Mouse (Mus musculus) mature B cell (primary cell): ENCODE data around the gene Gps1.
"Not testable (repeated sequence)": the region's sequence is repeated elsewhere in the genome, so short reads cannot be mapped to it uniquely, and the experiment has no call there.

ENCODE experiments used
- in situ Hi-C: fragments of 300-500 bp; cut with MboI; formaldehyde crosslinking; loops from 2 replicates; pipeline ENCODE4 v1.14.3; 2019

Gps1 gene

DNA sequence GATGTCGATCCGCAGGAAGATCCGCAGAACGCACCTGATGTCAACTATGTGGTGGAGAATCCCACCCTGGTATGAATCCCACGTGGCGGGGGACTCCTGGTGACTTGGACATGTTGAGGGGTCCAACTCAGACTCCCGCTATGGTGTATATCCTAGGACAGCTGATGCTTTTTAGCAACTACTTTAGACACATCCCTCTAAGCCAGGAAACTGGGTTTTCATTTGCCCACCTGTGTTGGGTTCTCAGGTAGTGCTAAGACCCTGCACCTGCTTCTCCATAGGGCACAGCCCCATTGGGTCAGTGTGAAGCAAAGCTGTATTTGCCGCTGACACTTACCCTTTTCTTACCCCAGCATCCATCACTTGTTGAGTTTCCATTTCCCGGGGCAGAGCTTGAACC, 1.1 kb downstream of the Gps1 start:
- in situ Hi-C loops: no loop called here

DNA sequence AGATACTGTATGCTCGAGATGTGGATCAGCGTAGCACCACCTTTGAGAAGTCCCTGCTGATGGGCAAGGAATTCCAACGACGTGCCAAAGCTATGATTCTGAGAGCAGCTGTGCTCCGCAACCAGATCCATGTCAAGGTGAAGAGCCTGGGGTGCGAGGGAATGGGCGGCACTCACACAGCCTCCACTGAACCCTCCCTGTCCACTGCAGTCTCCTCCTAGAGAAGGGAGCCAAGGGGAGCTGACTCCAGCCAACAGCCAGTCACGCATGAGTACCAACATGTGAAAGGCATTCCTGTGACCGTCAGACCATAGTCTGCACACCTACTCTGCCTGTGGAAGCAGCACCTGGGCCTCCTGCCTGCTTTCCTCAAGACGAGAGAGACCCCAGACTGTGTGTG, 4.4 kb downstream of the Gps1 start:
- in situ Hi-C loops: not testable (repeated sequence)

DNA sequence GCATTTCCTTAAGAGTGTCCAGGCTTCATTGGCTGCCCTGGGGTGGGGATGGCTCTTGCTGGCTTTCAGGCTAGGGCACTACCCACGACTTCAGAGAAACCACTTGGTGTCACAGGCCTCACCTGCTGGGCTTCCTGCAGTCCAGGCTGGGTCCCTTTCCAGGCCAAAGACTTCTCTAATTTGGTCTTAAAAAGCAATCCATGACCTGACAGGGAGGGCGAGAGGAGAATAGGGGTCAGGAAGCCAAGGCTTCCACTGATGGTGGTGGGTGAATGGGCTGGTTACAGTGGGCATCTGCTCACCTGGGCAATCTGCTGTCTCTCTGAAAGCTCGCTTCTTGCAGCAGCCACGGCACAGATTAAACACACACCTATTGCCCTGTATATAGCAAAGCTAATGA, 5.3 kb downstream of the Gps1 start:
- in situ Hi-C loops: no loop called here

DNA sequence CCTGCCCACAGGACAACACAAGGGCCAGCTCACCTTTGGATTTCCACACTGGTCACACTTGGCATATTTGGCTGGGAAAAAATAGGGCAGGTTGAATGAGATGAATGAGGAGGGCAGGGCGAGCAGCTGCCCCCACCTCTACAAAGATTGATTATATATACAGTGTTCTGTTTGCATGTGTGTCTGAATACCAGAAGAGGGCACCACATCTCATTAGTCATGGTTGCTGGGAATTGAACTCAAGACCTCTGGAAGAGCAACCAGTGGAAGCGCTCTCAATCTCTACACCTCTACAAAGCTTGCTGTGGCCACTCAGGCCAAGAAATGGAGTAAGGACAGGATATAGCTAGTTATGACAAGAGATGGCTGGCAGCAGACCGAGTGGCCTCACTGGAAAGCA, 5.7 kb downstream of the Gps1 start:
- in situ Hi-C loops: no loop called here

DNA sequence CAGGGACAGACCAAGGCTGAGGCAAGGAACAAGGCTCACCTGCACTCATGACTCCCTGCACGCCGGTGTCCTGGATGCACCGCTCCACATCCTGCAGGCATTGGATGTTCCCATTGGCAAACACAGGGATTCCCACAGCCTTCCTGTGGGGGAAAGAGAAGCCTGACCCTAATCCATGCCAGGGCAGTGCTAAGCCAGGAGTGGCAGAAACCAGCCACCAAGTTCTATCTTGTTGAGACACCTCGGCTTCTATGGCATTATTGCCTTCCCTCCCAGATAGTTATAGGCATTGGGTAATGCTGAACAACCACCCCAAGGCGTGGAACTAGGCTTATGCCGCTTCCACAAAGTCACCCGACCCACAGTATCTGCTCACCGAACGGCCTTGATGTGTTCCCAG, 8.6 kb downstream of the Gps1 start:
- in situ Hi-C loops: no loop called here

DNA sequence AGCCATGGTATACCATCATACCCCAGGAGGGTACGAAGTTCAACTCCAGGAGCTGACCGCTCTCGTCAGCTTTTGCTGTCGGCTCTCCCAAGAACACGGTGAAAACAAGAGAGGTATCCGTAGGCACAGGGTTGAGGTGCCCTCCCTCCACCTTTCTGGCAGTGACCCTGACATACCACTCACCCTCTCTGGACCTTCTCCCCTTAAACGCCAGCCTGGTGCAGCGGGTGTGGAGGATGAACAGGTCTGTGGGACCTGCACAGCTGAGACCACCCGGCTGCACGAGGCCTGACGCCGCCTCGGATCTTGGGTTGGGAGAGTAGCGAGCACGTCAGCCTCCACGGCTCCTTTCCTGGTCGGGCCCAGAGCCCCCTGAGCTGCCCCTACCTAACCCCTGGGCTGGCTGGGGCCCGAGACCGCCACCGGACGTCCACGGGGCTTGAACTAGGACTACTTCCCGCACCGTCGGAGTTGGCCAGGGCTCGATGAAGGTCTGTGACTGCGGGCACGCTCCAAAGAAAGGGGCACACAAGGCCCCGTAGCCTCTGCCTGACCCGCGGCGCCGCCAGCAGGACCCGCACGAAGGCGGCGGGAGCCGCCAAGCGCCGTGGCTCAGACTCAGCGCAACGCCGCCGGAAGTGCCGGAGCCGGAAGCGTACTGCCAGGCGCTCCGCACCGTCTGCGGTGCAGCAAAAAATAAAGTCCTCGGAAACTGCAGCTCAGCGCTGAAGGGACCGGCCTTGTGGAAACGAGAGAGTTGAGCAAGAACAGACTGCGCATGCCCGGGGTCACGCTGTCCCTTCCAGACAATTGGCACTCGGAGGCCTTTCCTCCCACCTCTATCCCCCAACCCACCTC, 11.9 kb downstream of the Gps1 start, which contains the start of gene Dus1l:
TSS of gene Dus1l (minus strand) at position 648 of the 858 bp plus-strand sequence.
- in situ Hi-C loops: no loop called here

DNA sequence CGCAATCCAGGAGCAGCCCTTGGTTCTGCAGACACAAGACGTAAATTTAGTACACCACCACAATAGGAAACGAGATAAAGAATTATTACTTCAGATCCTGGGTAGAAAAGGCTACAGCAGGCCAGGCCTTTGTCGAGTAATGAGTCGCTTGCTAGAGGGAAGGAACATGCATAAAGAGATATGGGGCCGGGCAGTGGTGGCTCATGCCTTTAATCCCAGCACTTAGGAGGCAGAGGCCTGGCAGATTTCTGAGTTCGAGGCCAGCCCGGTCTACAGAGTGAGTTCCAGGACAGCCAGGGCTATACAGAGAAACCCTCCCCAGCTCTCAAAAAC, 12.5 kb downstream of the Gps1 start:
- in situ Hi-C loops: no loop called here

DNA sequence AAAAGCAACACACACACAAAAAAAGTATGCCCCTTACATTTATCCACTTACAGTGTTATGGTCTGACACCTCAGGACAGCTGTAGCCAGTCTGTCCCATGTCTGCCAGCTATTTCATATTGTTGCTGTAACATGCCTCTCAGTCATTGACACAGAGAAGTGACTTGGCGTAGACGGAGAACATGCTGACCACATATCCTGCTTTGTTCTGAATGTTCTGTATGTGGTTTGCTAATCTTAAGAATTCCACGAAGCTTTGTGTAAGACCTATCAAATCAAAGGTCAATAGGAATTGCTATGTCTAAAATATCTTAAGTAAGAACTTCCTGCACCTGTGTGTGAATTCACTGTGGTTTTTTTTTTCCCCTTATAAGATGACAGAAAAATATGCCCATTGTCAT, 14.2 kb downstream of the Gps1 start:
- in situ Hi-C loops: no loop called here

DNA sequence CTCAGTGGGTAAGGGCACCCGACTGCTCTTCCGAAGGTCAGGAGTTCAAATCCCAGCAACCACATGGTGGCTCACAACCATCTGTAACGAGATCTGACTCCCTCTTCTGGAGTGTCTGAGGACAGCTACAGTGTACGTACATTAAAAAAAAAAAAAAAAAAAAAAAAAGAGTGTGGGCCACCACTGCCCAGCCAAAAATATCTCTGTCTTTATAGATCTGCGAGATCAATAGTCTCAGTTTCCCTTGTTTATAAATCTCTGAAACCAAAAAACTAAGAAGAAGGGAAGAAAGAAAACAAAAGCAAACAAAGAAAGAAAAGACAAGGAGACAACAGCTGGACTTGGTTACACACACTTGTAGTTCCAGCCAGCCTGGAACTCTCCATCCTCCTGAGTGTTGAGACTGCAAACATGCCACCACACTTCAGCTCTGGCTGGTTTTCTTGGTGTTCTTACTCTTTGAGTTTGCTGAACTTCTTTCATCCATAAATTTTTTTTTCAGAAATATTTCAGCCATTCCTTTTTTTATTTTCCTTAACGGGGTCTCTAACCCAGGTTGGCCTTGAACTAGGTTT, 15.3 kb downstream of the Gps1 start:
- in situ Hi-C loops: no loop called here

DNA sequence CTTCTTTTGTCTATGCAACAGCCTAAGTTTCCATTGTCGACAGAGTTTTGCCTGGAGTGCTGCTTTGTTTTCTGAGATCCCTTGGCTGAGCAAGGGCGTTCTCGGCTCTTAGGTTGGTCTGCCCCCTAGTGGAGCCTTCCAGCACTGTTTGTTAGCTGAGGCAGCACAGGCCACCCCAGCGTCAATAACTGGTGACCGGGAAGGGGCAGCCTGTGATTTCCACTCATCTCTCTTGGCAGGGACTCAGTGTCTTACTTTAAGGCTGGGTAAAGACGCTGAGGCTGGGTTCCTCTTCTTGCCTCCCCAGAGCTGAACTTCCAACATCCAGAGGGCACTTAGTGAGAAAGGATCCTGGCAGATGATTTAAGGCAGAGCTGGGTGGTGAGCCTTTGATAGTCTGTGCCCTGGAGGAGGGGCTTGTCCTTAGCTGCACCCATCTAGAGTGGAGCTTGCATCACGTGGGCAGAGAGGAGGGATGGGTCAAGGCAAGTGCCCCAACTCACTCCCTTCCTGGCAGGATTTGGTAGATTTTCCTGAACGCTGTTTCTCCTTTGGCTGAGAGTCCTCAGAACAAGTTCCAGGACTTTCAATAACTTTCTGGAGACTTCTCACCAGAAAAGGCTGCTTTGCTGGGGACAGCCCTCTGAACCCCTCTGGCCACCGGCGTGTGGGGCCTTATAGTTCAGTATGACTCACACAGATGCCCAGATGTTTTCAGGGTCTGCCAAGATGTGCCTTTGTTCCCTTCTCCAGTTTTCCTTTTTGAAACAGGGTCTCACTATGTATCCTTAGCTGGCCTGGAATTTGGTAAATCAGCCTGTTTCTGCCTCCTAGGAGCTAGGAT, 16.2 kb downstream of the Gps1 start:
- in situ Hi-C loops: no loop called here

DNA sequence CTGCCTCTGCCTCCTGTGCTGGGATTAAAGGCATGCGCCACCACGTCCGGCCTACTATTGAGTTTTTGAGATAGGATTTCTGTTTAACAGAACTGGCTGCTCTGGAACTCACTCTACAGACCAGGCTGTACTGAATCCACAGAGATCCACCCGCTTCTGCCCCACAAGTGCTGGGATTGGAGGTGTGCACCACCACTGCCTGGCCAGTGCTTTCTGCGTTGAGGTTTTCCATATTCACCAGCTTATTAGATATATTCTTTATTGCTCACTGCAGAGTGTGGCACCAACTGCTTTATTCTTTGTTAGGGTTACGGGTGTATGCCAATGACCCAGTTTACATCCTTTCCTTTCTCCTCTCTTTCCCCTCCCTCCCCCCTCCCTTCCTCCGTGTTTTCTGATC, 20.2 kb downstream of the Gps1 start:
- in situ Hi-C loops: no loop called here

DNA sequence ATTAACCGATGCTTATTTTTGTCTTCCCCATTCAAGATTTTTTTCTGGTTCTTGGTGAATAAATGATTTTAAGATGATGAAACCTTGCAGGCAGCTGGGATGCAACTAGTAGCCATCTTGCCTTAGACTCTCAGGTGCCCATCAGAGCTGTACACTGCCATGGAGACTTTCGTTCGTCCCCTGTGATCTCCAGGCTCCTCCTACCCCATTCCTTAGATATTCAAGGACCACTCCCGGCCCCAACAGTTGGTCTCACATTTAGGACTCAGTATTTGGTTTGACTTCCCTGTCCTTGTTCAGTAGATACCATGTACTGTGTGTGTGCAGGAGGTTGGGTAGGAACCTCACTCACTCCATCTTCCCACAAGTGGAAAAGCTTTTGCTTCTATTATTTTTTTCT, 20.7 kb downstream of the Gps1 start:
- in situ Hi-C loops: no loop called here

DNA sequence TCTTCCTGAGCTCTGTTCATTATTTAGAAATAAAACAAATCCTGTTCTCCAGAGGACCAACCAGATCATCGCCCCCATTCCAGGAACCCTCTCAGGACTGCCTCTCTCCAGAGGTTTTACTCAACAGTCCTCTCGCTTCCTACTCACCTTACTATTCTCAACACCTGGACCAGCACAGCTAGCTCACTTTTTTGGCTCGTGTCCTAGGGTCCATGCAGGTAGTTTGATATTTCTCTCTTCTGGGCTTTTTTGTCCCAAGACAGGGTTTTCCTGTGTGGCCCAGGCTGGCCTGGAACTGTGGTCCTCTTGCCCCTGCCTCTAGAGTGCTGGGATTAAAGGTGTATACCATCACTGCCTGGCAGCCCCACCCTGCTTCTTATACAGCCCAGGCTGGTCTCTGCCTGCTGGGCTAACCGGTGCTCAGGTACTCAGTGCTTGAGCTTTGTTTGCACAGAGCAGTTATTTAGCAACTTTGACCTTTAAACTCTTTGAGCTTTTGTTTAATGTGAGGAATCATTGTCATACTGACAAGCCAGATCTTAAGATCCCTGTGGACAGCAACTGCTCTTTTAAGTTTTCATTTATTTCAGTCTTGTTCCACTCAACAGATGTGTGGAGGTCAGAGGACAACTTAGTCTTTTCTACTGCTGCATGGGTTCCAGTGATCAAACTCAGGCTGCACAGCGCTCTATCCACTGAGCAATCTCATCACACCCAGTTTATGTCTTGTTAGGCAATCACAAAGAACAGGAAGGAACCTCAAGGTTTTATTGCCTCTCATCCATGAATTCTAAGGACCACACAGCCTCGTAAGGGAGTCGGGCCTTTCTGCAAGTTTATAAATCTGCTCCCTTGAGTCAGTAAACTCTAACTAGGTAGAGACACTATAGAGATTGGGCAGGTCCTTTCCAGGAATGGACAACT, 21.6 kb downstream of the Gps1 start:
- in situ Hi-C loops: no loop called here

DNA sequence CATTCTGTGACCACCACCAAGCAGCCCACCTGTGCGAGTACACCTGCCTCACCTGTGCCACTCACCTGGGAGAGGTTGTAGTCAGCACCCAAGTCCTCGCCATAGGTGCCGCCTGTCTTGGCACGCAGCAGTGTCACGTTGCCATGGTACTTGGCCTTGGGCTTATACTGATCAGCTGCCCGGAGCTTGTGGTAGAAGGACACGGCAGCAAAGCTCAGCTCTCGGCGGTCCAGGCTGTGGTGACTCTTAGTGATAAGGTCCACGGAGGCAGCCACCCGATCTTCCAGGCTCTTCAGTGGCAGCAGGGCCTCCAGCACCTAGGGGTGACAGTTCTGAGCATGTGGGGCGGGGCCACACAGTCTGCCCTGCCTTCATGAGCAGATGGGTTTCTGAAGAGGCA, 23.9 kb downstream of the Gps1 start:
- in situ Hi-C loops: no loop called here

DNA sequence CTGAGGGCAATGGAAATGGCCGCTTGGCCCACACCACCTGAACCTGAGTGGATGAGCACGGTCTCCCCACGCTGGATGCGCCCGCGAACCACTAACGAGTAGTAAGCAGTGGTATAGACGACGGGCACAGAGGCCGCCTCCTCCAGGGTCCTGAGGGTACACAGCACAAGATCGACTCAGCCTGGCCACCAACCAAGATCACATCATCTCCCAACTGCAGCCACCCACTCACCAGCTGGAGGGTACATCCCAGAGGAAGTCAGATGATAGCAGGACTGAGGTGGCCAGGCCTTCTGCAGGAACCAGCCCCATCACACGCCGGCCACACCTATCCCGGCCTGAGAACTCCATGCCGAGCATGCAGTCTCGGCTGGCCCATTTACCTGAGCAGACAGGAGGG, 28.0 kb downstream of the Gps1 start:
- in situ Hi-C loops: no loop called here

DNA sequence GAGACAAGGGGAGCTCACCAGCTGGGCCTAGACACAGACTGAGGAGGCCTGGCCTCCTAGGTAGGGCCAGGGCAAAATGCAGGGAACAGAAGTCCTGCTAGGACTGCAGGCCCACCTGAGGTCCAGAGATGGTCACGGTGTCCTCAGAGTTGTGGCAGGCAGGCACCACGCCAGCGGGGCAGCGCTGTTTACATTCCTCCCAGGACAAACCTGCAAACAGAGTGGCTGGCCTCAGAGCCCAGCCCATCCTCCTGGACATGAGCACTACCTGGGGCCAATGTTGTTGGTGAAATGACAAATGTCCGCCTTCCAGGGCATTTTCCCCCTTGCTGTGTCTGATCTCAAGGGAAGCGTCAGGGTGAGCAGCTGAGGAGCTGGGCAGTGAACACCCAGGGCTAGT, 33.3 kb downstream of the Gps1 start:
- in situ Hi-C loops: no loop called here

DNA sequence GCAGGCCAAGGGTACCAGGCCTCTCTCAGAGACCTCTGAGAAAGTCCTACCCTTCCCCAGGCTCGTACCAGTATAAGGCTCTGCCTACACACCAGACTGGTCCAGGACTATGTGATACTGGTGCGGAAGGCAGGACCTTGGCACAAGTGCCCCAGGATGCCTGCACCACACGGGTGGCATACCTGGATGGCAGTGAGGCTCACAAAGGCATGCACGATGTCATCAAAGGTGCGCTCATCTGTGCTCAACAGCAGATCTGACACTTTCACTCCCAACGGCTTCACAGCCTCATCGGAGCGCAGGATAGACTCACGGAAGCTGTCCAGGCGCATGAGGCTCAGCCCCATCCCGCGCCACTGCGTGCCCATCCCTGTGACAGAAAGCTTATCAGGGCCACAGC, 34.2 kb downstream of the Gps1 start:
- in situ Hi-C loops: no loop called here

DNA sequence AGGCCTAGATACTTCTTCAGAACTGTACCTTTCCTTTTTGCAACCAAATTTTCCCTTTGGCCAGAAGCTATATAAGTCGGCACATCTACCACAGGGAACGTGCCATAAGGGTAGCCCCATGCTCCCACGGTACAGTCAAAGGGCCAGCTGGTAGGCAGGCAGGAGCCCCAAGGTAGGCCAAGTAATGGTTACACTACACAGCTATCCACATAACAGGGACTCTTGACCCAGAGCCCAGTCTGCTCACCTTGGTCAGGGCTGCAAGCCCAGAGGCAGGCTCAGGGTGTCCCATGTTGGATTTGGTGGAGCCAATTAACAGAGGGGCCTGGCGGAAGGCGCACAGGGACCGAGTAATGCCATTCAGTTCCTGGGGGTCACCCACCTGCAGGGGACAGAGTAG, 35.5 kb downstream of the Gps1 start:
- in situ Hi-C loops: no loop called here

DNA sequence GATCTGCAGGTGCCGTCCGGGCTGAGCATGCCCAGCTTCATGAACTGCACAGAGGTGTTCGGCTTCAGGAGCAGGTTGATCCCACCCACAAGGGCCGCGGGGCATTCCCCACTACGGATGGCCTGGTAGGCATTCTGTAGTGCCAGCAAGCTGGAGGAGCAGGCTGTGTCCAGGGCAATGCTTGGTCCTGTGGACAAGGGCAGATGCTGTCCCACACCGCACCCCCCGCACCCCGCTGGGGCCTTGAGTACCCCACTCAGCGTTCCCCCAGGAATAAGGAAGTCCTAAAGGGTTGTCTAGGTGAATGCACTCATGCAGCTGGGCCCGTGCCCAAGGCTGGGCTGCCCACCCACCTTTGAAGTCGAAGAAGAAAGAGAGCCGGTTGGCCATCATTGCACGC, 36.5 kb downstream of the Gps1 start:
- in situ Hi-C loops: no loop called here

DNA sequence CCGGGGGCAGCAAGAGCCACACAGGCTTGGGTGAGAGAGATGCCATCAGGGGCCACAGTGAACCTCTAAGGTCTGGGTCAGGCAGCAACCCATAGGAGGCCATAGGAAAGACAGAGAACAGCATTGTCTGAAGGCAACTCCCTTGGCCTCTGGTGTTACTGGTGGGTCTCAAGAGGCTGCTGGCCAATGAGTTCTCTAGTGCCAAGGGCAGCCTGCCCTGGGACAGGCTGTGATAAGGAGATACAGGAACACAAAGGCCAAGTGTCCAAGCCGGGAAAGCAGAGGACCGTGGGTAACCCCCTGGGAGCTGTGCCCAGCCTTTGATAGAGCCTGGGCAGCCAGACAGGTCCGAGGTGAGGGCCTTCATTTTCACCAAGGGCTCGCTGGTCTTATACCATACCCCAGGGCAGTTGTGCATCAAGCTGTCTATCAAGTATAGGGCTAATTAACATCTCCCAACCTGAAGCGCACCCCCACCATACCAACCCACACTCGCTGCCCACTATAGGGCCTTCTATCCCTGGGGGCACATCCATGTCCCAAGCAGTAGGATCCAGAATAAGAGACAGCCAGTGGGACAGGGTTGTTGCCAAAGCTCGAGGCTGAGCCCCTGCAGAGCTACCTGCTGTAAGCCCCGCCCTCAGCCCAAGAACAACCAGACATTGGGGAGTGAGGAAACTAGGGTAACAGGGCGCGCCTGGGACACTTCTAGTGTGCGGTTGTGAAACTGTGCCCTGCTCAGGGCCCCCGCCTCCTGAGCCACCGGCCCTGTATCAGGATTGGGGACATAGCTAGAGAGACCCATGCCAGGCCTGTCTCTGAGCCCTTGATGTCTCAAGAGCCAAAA, 37.2 kb downstream of the Gps1 start:
- in situ Hi-C loops: no loop called here

DNA sequence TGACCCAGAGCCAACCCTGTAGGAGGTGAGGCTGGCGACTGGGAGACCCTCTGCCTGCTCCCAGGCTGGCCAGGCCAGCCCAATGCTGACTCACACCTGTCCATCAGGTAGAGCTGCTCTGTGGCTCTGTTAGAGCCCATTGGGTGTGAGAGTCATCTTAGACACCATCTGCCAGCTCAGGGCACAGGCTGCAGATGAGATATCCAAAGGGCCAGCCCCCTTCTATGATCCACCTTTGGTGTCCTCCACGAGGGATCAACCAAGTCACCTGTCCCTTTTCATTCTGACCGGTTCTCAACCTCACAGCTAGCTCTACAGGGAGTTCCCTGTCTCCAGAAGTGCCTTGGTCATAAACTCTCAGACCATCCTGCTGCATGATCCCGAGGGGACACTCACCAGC, 38.2 kb downstream of the Gps1 start:
- in situ Hi-C loops: no loop called here
